Mouse (Mus musculus) CD4-positive, CD25-positive, alpha-beta regulatory T cell, adult 2 months (primary cell): ENCODE results near the gene Il31ra.
A peak's percentile ranks its signal among the peaks of the same experiment; 100 is the strongest.
"Not testable (repeated sequence)": the region's sequence is repeated elsewhere in the genome, so short reads cannot be mapped to it uniquely, and the experiment has no call there.

Experiments used
- DNase-seq: peaks from one replicate; pipeline ENCODE4 v3.0.0-alpha.2; 2012; ENCODE audit warnings: low read depth, low spot score

Gene Il31ra

GRCm38 (mm10) chr13:112594260-112594659, at the start of gene Il31ra:
Il31ra (minus strand) TSS chr13:112594360.
- DNase-seq: not testable (repeated sequence)

- no peak for DNase-seq
These were observed 48.7 kb upstream of the Il31ra start for GRCm38 (mm10) chr13:112642897-112643296.

- DNase-seq: no peak
These were observed 45.0 kb upstream of the Il31ra start for GRCm38 (mm10) chr13:112639111-112639510.

GRCm38 (mm10) chr13:112636498-112636897, 42.3 kb upstream of the Il31ra start:
- no peak for DNase-seq

GRCm38 (mm10) chr13:112635174-112635837, 41.1 kb upstream of the Il31ra start:
- no peak for DNase-seq

- no peak for DNase-seq
These were observed 31.4 kb upstream of the Il31ra start for GRCm38 (mm10) chr13:112625566-112625965.

GRCm38 (mm10) chr13:112624622-112625021, 30.5 kb upstream of the Il31ra start:
- DNase-seq: no peak

- no peak for DNase-seq
These were observed 29.5 kb upstream of the Il31ra start for GRCm38 (mm10) chr13:112623656-112624055.

GRCm38 (mm10) chr13:112621592-112621991, 27.4 kb upstream of the Il31ra start:
- no peak for DNase-seq

GRCm38 (mm10) chr13:112608606-112609005, 14.4 kb upstream of the Il31ra start:
- DNase-seq: no peak

- DNase-seq: no peak
These were observed 10.3 kb upstream of the Il31ra start for GRCm38 (mm10) chr13:112604411-112604810.

- DNase-seq: no peak
These were observed 9.7 kb upstream of the Il31ra start for GRCm38 (mm10) chr13:112603839-112604238.

GRCm38 (mm10) chr13:112602607-112603006, 8.4 kb upstream of the Il31ra start:
- no peak for DNase-seq

- no peak for DNase-seq
These were observed 3.9 kb downstream of the Il31ra start for GRCm38 (mm10) chr13:112590254-112590653.

GRCm38 (mm10) chr13:112589625-112590024, 4.5 kb downstream of the Il31ra start:
- no peak for DNase-seq

GRCm38 (mm10) chr13:112584556-112585237, 9.5 kb downstream of the Il31ra start:
- no peak for DNase-seq

- DNase-seq: no peak
These were observed 11.9 kb downstream of the Il31ra start for GRCm38 (mm10) chr13:112582291-112582690.

- DNase-seq: no peak
These were observed 12.4 kb downstream of the Il31ra start for GRCm38 (mm10) chr13:112581796-112582195.

- no peak for DNase-seq
These were observed 13.4 kb downstream of the Il31ra start for GRCm38 (mm10) chr13:112580590-112581320.

- DNase-seq: peak; percentile 2
These were observed 16.1 kb downstream of the Il31ra start for GRCm38 (mm10) chr13:112578041-112578440.

GRCm38 (mm10) chr13:112573800-112574199, 20.4 kb downstream of the Il31ra start:
- no peak for DNase-seq

GRCm38 (mm10) chr13:112570768-112571167, 23.4 kb downstream of the Il31ra start:
- DNase-seq: no peak

- DNase-seq: no peak
These were observed 24.6 kb downstream of the Il31ra start for GRCm38 (mm10) chr13:112569606-112570005.
